Mouse (Mus musculus) neural tube, embryonic 11.5 days (tissue): ENCODE measurements around the gene Tmem30a. TPM values are rescaled to one million over a fixed set of nuclear protein-coding genes. Genes with fewer than 3 reads are reported as not detected.
A peak's percentile ranks its signal among the peaks of the same experiment; 100 is the strongest.

Experiments
- ATAC-seq: fragments of 200-750 bp; cut with Nextera tagmentation; 2 replicates; pipeline ENCODE4 v1.8.0; 2017; ENCODE audit warnings: moderate number of reproducible peaks, mild to moderate bottlenecking, moderate TSS enrichment, moderate library complexity; ENCODE audit not compliant: insufficient read depth, low FRiP score, low TSS enrichment
- DNase-seq: peaks from one replicate; pipeline ENCODE4 v3.0.0-alpha.2; 2015; ENCODE audit warnings: low spot score
- H3K27ac ChIP-seq: fragments of 300-500 bp; sonication (generic); 2 replicates; pipeline ENCODE4 v1.5.1; 2014; ENCODE audit warnings: low read depth, mild to moderate bottlenecking, low read length
- H3K27me3 ChIP-seq: fragments of 300-500 bp; sonication (generic); 2 replicates; pipeline ENCODE4 v1.6.1; 2014; ENCODE audit warnings: mild to moderate bottlenecking, low read length, mixed read lengths; ENCODE audit not compliant: control insufficient read depth, insufficient read depth
- H3K36me3 ChIP-seq: fragments of 300-500 bp; sonication (generic); 2 replicates; pipeline ENCODE4 v1.6.1; 2014; ENCODE audit warnings: mild to moderate bottlenecking, low read length, moderate library complexity, mixed read lengths; ENCODE audit not compliant: control insufficient read depth, insufficient read depth
- H3K4me1 ChIP-seq: fragments of 300-500 bp; sonication (generic); 2 replicates; pipeline ENCODE4 v1.6.1; 2014; ENCODE audit warnings: low read length, mixed read lengths; ENCODE audit not compliant: control insufficient read depth, insufficient read depth
- H3K4me2 ChIP-seq: fragments of 300-500 bp; sonication (generic); 2 replicates; pipeline ENCODE4 v1.6.1; 2014; ENCODE audit warnings: low read depth, mild to moderate bottlenecking, moderate library complexity
- H3K4me3 ChIP-seq: fragments of 300-500 bp; sonication (generic); 2 replicates; pipeline ENCODE4 v1.5.1; 2014; ENCODE audit warnings: low read depth, low read length
- H3K9ac ChIP-seq: fragments of 300-500 bp; sonication (generic); 2 replicates; pipeline ENCODE4 v1.6.1; 2014; ENCODE audit warnings: mild to moderate bottlenecking, low read length
- H3K9me3 ChIP-seq: fragments of 300-500 bp; sonication (generic); 2 replicates; pipeline ENCODE4 v1.6.1; 2016; ENCODE audit warnings: low read length; ENCODE audit not compliant: control insufficient read depth
- WGBS: fragments of 180-500 bp; shearing (Covaris S2); extraction: QIAGEN DNeasy Blood & Tissue Kit; methylation state at CpG from one replicate; pipeline ENCODE4 v1.1.7; 2014; 5-methylcytosine and 5-hydroxymethylcytosine counted together
- polyA plus RNA-seq: library from polyadenylated mRNA; unstranded; fragments of >200 nt; fragmentation: Nextera tagmentation; extraction: Ambion mirVana; gene quantifications from 2 replicates; pipeline ENCODE4 v1.2.1, GENCODE M21; 2014

Gene Tmem30a
- polyA plus RNA-seq, 1 experiment from 2014 or later, result 100.0 TPM

DNA sequence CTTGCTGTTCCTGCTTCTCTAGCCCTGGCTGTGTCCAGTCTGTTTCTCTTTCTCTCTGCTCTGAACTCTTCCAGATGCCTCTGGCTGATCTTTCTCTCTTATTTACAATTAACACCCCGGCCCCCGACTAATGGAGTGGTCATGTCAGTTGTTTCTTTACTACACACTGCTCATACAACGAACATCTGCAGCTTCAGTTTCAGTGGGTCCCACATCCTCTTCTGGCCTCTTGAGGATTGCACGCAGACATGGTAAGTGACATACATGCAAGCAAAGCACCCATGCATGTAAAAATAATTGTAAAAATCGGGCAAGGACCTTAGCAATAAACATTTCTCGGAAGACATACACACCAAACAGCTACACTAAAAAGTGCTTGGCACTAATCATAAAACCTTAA is 57.7 kb downstream of the Tmem30a start:
- Histone ChIP-seq H3K4me1 (no peaks in the 10 kb centered on the region), H3K9ac (no peak overlapping the region), H3K27ac (no peak overlapping the region), H3K36me3 (no peaks in the 10 kb centered on the region), H3K4me3 (no peak overlapping the region), H3K9me3 (no peaks in the 10 kb centered on the region), H3K4me2 (no peak overlapping the region), H3K27me3 (no peaks in the 10 kb centered on the region)
- WGBS, result 82% methylated on average over 6 of the region's 6 CpGs
- no peak for ATAC-seq
- no peak for DNase-seq

DNA sequence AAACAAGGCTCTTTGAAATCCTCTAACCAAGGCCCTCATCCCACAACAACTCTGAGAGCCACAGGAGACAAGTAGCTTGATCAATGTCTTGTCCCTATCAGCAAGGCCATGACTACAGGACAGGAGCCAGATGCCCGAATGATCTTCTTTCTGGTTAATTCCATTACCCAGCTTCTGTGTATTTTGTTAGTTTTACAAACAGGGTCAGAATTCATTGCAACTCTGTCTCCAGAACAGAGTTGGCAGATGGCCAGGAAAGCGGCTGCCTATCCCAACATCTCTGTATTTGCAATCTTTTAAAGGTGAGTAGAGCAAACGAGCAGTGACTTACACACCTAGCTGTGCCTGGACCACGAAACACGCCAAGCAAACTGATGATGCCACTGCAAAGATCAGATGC is 63.0 kb downstream of the Tmem30a start:
- ATAC-seq (no peak), DNase-seq (no peak)
- Histone ChIP-seq H3K36me3 (no peaks in the 10 kb centered on the region), H3K4me2 (no peak overlapping the region), H3K9ac (no peak overlapping the region), H3K27me3 (no peaks in the 10 kb centered on the region), H3K4me1 (no peaks in the 10 kb centered on the region), H3K9me3 (no peaks in the 10 kb centered on the region), H3K4me3 (no peak overlapping the region), H3K27ac (no peak overlapping the region)
- 90% methylated on average over 5 of the region's 5 CpGs for WGBS

DNA sequence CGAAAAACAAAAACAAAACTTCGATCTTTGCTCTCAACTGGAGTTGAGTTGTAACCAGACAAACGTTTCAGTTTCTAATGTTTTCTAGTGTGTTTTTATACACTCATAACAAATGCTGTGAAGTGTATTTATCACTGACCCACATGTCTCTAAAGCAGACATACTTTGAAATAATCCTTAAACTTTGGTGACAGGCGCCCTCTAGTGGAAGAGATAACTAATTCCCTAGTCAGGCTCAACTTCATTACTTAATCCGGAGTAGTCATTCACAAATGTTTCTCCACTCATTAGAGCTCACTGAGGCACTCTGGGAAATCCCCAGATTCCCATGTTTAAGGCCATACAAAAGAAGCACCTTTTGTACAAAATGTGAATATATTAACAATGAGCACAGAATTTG is 70.2 kb downstream of the Tmem30a start:
- Histone ChIP-seq H3K9ac (no peak overlapping the region), H3K27ac (no peak overlapping the region), H3K36me3 (no peaks in the 10 kb centered on the region), H3K9me3 (no peaks in the 10 kb centered on the region), H3K4me3 (no peak overlapping the region), H3K4me1 (peaks cover 15% of the 10 kb centered on the region; the same call in 1 of the 2 replicates), H3K4me2 (no peak overlapping the region), H3K27me3 (peaks cover 24% of the 10 kb centered on the region)
- no peak for DNase-seq
- no peak for ATAC-seq
- WGBS, result 35% methylated on average over 5 of the region's 5 CpGs

DNA sequence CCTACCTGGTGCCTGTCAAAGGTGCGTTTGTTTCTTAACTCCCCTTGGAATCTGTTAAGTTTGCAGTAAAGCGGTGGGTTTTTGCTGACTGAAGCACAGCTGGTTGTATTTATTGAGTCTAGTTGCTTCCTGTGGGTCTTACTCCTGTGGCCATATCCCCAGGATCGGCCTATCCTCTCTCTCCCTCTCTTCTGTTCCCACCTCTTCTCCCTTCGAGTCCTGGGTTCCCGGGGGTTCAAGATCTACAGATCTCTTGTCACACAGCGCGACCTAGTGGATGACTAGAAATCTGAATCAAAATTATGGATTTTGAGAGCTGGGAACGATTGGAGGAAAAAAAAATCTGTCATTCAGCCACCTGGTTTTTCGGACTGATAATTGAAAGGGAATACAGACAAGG is 72.3 kb downstream of the Tmem30a start:
- DNase-seq (peak; percentile 72), ATAC-seq (no peak)
- Histone ChIP-seq H3K9ac (no peak overlapping the region), H3K27ac (no peak overlapping the region), H3K27me3 (peaks cover 31% of the 10 kb centered on the region), H3K9me3 (no peaks in the 10 kb centered on the region), H3K4me1 (peaks cover 16% of the 10 kb centered on the region; the same call in 1 of the 2 replicates), H3K4me3 (no peak overlapping the region), H3K4me2 (no peak overlapping the region), H3K36me3 (no peaks in the 10 kb centered on the region)
- 15% methylated on average over 9 of the region's 9 CpGs for WGBS

DNA sequence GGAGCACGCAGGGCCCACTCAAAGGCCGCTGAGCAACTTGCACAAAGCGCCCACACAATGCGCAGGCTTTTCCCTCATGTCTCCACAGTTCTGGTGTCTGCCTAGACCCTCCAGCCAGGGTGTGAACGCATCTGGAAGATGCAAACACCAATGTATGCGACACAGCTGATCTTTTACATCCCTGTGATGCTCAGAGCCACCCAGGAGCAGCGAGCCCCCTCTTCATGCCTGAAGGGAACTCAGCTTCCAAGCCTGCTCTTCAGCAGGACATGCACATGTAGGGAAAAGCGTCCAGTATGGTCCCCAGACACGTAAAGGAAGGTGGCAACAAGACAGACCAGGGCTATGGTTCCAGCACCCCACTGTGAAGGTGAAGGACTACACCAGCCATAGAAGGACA is 73.2 kb downstream of the Tmem30a start:
- ATAC-seq (no peak), DNase-seq (peak; percentile 29)
- Histone ChIP-seq H3K9ac (no peak overlapping the region), H3K4me1 (peaks cover 19% of the 10 kb centered on the region; the same call in 1 of the 2 replicates), H3K9me3 (no peaks in the 10 kb centered on the region), H3K27ac (no peak overlapping the region), H3K27me3 (peaks cover 31% of the 10 kb centered on the region), H3K4me2 (peak overlapping the region; percentile 95), H3K36me3 (no peaks in the 10 kb centered on the region), H3K4me3 (no peak overlapping the region; the same call in 1 of the 2 replicates)
- WGBS, result 29% methylated on average over 9 of the region's 9 CpGs

DNA sequence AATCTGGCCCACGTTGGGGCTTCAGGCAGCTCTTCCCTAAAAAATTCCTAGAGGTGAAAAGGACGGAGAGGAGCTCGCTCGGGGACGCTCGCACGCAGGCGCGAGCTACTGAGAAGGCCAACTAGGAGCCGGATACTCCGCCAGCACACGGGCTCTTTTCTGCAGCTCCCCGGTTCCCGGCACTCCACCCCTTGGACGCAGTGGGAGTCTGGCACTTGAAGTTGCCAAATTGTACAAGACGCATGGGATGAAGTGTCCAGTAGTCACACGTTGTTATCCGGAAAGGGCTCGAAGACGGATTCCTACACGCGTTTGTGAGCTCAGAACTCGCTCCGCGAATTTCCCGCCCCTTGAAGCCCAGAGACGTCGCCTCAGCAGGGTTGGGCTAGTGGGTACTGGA is 73.9 kb downstream of the Tmem30a start:
- peak overlapping the region; percentile 64 for H3K4me3 ChIP-seq
- WGBS, result under 1% methylated on average over 28 of the region's 28 CpGs
- DNase-seq (peak; percentile 70), ATAC-seq (no peak)
- peak overlapping the region; percentile 95 for H3K4me2 ChIP-seq
- peaks cover 22% of the 10 kb centered on the region; the same call in 1 of the 2 replicates for H3K4me1 ChIP-seq
- no peaks in the 10 kb centered on the region for H3K36me3 ChIP-seq
- peak overlapping the region; percentile 68 for H3K9ac ChIP-seq
- H3K9me3 ChIP-seq, result no peaks in the 10 kb centered on the region
- H3K27ac ChIP-seq, result no peak overlapping the region
- H3K27me3 ChIP-seq, result peaks cover 31% of the 10 kb centered on the region

Other genes starting within 250 kb of the Tmem30a start
- 19.9 and 24.2 TPM in 2 replicates for gene Col12a1, start 74.7 kb downstream of the Tmem30a start, polyA plus RNA-seq
- gene Cox7a2, start 33.6 kb downstream of the Tmem30a start, polyA plus RNA-seq, result 635 and 646 TPM in 2 replicates
- 4.0 and 6.2 TPM in 2 replicates for gene Filip1, start 219.3 kb upstream of the Tmem30a start, polyA plus RNA-seq